Mouse (Mus musculus): ENCODE measurements around the gene Olfr1417.

Gene Olfr1417

GRCm38 (mm10) chr19:11810856-11811255, 28.2 kb downstream of the Olfr1417 start:
- in situ Hi-C loops (cut with MboI), result no loop called here

GRCm38 (mm10) chr19:11810003-11810758, 28.8 kb downstream of the Olfr1417 start:
- in situ Hi-C loops (cut with MboI), result no loop called here

- in situ Hi-C loops (cut with MboI), result no loop called here
These were observed 30.6 kb downstream of the Olfr1417 start for GRCm38 (mm10) chr19:11808452-11808851.

DNA sequence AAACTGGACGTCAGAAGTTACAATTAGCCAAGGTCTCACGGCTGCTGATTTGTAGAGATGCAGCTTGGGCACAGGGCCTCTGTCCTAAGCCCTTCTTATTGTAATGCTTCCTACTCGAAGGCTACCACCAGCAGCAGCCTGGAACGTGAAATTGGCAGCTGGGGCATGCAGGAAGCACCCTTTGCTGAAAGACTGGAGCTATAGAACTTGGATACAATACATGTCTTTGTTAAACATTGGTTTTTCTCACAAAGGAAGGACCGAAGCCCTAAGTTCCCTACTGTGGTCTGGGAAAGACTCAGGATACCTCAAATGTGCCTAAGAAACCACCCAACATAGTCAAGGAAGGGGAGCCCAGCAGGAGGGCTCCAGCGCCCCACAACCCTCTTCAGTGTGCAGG, 31.2 kb downstream of the Olfr1417 start:
- in situ Hi-C loops (cut with MboI), result no loop called here

DNA sequence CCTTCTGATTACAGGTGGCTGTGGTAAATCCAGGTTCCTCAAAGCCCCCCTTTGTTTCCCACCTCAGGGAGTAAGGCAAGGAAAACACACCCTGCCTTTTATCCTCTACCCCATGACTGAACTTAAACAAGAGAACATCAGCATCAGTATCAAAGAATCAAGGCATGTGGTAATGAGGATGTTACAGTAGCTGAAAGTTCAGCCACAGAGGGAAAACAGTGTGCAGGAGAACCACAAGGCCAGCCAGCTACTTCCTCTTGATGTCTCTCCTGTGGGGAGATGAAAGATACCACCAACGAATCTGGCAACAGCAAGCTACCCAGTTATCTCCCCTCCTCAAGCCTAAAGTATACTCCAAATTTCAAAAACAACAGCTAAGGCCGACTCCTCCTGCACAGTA, 31.8 kb downstream of the Olfr1417 start:
- in situ Hi-C loops (cut with MboI), result no loop called here

- in situ Hi-C loops (cut with MboI), result no loop called here
These were observed 34.6 kb downstream of the Olfr1417 start for GRCm38 (mm10) chr19:11804423-11804822.

DNA sequence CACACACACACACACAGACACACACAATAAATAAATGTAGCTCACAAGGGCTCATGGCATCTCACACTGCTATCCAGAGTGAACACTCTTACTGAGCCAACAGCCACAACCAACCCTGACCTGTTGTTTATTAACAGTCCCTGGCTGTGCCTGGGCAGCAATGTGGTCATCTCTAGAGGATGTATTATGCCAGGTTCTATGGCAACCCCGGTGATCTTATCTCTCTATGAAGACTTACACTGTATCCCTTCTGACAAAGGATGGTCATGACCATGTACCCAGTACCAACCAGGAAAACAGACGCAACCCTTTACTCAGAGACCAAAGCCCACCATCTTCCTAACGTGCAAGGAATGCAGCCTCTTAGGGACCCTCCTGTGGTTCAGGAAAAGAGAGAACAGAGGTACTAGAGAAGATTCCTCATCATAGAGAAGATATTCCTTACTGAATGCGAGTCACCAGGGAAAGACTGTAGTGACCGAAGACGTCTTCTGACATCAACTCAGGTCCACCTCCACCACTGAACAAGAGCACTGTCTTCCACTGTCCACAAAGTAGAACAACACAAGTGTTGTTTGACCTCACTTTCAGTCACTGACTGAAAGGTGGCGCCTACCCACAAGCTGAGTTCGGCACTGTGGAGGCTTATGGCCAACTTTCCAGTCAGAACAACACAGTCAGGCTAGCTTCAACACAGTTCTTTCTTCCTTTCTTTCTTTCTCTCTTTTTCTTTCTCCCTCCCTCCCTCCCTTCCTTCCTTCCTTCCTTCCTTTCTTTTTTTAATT, 38.3 kb downstream of the Olfr1417 start:
- in situ Hi-C loops (cut with MboI), result no loop called here

GRCm38 (mm10) chr19:11794447-11794846, 44.6 kb downstream of the Olfr1417 start:
- in situ Hi-C loops (cut with MboI), result no loop called here

DNA sequence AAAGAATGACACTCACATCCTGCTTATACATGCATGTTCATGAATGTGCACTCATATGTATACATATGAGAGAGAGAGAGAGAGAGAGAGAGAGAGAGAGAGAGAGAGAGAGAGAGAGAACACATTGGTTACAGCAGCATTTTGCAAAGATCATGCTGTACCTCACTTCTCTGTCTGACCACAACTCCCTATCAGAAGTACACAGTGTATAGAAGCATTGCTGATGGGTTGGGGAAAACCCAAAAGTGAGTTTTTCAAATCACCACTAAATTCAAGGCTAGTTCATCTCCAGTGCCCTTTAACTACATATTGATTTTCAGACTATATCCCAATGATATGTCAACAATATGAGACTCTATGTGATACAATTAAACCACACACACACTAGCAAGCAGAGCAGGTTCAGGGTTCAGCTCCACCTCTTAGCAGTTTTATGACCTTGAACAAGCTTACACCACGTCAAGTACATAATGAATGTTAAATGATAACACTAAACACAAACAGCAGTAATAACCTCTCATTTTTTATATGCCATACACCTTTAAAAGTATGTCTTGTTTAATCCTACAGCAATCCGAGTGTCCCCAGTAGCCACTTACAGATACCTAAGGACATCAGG, 45.2 kb downstream of the Olfr1417 start:
- in situ Hi-C loops (cut with MboI), result no loop called here

GRCm38 (mm10) chr19:11791825-11792224, 47.2 kb downstream of the Olfr1417 start:
- in situ Hi-C loops (cut with MboI), result no loop called here

DNA sequence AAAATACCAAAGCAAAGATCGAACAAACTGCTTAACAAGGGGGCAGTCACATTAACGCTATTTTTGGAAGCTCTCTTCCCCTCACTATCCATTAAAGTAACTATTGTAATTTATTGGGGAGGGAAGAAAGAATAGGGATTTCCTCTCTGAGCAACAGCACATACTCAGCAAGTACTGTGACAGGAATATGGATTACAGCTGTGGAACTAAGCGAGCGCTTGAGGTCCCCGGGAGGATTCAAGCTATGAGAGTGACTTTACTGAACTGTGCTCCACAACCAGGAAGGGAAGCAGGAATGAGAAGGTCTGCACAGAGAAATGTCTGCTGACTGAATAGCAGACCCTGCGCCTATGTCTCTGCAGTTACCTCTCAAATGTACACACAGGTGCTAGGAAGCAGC, 50.1 kb downstream of the Olfr1417 start:
- in situ Hi-C loops (cut with MboI), result no loop called here

GRCm38 (mm10) chr19:11787826-11788225, 51.2 kb downstream of the Olfr1417 start:
- in situ Hi-C loops (cut with MboI), result no loop called here

- in situ Hi-C loops (cut with MboI), result no loop called here
These were observed 53.4 kb downstream of the Olfr1417 start for GRCm38 (mm10) chr19:11785409-11786154.

GRCm38 (mm10) chr19:11777191-11777865, 61.7 kb downstream of the Olfr1417 start:
- in situ Hi-C loops (cut with MboI), result no loop called here
